Mouse (Mus musculus) G1E (cell line): Measurements from ENCODE around the gene Grm2. TPM values are rescaled to one million over a fixed set of nuclear protein-coding genes. Genes with fewer than 3 reads are reported as not detected.

ENCODE experiments used
- ATAC-seq: 2 replicates; pipeline ENCODE4 v1.8.0; 2016; ENCODE audit warnings: mild to moderate bottlenecking; ENCODE audit not compliant: insufficient number of reproducible peaks, poor library complexity, low FRiP score, severe bottlenecking; ENCODE audit errors: extremely low read depth
- DNase-seq: peaks from one replicate; pipeline ENCODE4 v3.0.0; 2012; ENCODE audit warnings: low spot score
- H3K27me3 ChIP-seq: 2 replicates; pipeline ENCODE4 v1.6.1; 2012; ENCODE audit warnings: mild to moderate bottlenecking, low read length, inconsistent platforms; ENCODE audit not compliant: insufficient read depth
- H3K36me3 ChIP-seq: replicated peaks from 2 replicates; pipeline ENCODE3; 2012; ENCODE audit warnings: mild to moderate bottlenecking, inconsistent platforms
- H3K4me1 ChIP-seq: 2 replicates; pipeline ENCODE4 v1.6.1; 2012; ENCODE audit warnings: low read depth, low read length, inconsistent platforms, mixed read lengths; ENCODE audit not compliant: insufficient read depth
- H3K4me3 ChIP-seq: 2 replicates; pipeline ENCODE4 v1.5.1; 2012; ENCODE audit warnings: low read depth, mild to moderate bottlenecking, inconsistent platforms, low read length, moderate library complexity, mixed read lengths
- H3K9me3 ChIP-seq: replicated peaks from 2 replicates; pipeline ENCODE4 v1.6.1; 2012; ENCODE audit warnings: inconsistent platforms
- CTCF ChIP-seq: IDR thresholded peaks from 2 replicates; pipeline ENCODE4 v1.5.1; 2012; ENCODE audit warnings: low read depth, low read length, inconsistent platforms, mixed read lengths
- GATA1 ChIP-seq: IDR thresholded peaks from 2 replicates; pipeline ENCODE4 v1.6.1; 2012; ENCODE audit warnings: borderline replicate concordance, low read length, inconsistent platforms, mixed read lengths
- GATA2 ChIP-seq: IDR thresholded peaks from 2 replicates; pipeline ENCODE4 v1.6.1; 2012; ENCODE audit warnings: low read depth, low read length, inconsistent platforms, borderline replicate concordance
- POLR2AphosphoS5 ChIP-seq: IDR thresholded peaks from 2 replicates; pipeline ENCODE4 v1.6.1; 2012; ENCODE audit warnings: low read depth, low read length, inconsistent platforms; ENCODE audit not compliant: insufficient replicate concordance
- TAL1 ChIP-seq: conservative IDR thresholded peaks from 2 replicates; pipeline ENCODE4 v1.6.1; 2012; ENCODE audit warnings: low read depth, low read length, inconsistent platforms, mixed read lengths
- polyA plus RNA-seq: library from polyadenylated mRNA; stranded (reverse); fragments of >175 nt; gene quantifications from 2 replicates; pipeline ENCODE4 v1.2.3, GENCODE M21; 2012
- total RNA-seq, 2 experiments: library from RNA; stranded (forward) in 1 of 2; stranded (reverse) in 1 of 2; fragments of 200-1000 nt in 1 of 2; fragments of >200 nt in 1 of 2; fragmentation: Nextera tagmentation in 1 of 2; gene quantifications; 2 replicates each; pipeline ENCODE4 v1.2.3; 2014 to 2017

Gene Grm2
- total and polyA plus RNA-seq, 3 experiments = 0.16 TPM; not detected in 2

DNA sequence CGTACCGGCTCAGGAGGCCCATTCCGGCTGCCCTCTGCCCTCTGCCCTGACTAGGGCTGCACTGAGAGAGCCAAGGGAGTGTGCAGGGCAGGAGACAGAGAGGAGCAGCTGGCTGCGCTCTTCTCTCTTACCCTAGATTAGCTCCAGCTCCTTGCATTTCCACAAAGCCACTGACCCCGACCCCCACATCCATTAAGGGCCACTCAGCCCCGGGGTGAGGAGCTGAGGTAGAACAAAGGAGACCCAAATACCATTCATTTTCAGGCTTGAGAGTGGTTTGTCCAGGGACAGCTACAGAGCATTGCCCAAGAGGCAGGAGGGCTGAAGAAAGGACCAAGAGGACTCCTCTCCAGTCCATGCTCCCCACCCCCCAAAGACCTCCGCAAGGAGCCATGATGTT, 3.6 kb upstream of the Grm2 start:
- TF ChIP-seq TAL1 (no peak), CTCF (no peak), GATA1 (no peak), POLR2AphosphoS5 (no peak), GATA2 (no peak)
- ATAC-seq = no peak
- H3K4me1 ChIP-seq = no peaks in the 10 kb centered on the region
- DNase-seq = no peak
- H3K36me3 ChIP-seq = peaks cover 76% of the 10 kb centered on the region
- H3K4me3 ChIP-seq = no peak overlapping the region
- H3K9me3 ChIP-seq = no peaks in the 10 kb centered on the region
- H3K27me3 ChIP-seq = peaks cover 5% of the 10 kb centered on the region

DNA sequence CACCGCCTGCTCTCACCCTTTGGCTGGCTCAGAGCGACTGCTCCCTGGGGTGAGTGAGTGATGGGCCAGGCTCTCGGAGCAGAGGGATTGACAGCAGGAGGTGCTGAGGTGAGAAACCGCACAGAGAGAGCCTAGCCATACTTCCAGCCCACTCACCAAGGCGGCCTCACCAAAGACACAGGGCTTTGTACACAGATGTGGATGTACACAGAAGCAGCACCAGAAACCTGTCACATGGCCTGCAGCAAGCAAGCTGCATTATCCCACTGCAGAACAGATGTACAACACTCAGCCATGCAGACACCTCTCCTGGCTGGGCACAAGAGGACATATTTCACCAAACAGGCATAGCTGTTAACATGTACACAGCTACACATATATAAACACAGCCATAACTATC, 1.7 kb upstream of the Grm2 start:
- Histone ChIP-seq H3K4me1 (no peaks in the 10 kb centered on the region), H3K27me3 (peaks cover 14% of the 10 kb centered on the region), H3K36me3 (peaks cover 58% of the 10 kb centered on the region), H3K4me3 (no peak overlapping the region), H3K9me3 (no peaks in the 10 kb centered on the region)
- no peak for TF ChIP-seq GATA2
- TF ChIP-seq TAL1 = no peak
- no peak for TF ChIP-seq GATA1
- TF ChIP-seq CTCF = no peak
- TF ChIP-seq POLR2AphosphoS5 = no peak
- ATAC-seq (no peak), DNase-seq (no peak)

DNA sequence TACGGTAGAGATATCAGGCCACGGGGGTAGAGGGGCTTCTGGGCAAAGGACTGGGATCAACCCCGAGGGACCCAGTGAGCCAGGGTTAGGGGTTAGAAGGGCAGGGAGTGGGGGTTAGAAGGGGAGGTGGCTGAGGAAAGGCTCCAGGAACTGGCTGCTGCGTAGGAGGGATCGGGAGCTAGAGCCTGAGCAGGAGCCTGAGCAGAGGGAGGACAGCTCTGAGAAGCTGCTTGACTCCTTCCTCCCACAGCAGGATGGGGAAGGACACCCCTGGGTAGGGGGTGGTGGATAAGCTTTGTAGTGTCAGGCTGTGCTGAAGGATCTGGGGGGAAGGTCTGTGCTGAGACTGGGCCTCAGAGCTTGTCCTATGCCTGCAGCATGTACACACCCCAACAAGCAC, 938 bp upstream of the Grm2 start:
- TF ChIP-seq POLR2AphosphoS5 (no peak), GATA2 (no peak), GATA1 (no peak), TAL1 (no peak), CTCF (no peak)
- DNase-seq (no peak), ATAC-seq (no peak)
- peaks cover 50% of the 10 kb centered on the region for H3K36me3 ChIP-seq
- H3K9me3 ChIP-seq = no peaks in the 10 kb centered on the region
- no peaks in the 10 kb centered on the region for H3K4me1 ChIP-seq
- H3K27me3 ChIP-seq = peaks cover 15% of the 10 kb centered on the region
- H3K4me3 ChIP-seq = no peak overlapping the region

GRCm38 (mm10) chr9:106652720-106653119, 3.2 kb downstream of the Grm2 start:
- no peak for TF ChIP-seq GATA2
- TF ChIP-seq TAL1 = no peak
- TF ChIP-seq GATA1 = no peak
- TF ChIP-seq POLR2AphosphoS5 = no peak
- TF ChIP-seq CTCF = no peak
- ATAC-seq = no peak
- no peak for DNase-seq

GRCm38 (mm10) chr9:106647226-106647625, 8.7 kb downstream of the Grm2 start:
- TF ChIP-seq GATA2 = no peak
- TF ChIP-seq POLR2AphosphoS5 = no peak
- TF ChIP-seq CTCF = no peak
- no peak for TF ChIP-seq GATA1
- TF ChIP-seq TAL1 = no peak
- Histone ChIP-seq H3K36me3 (no peaks in the 10 kb centered on the region), H3K9me3 (no peaks in the 10 kb centered on the region), H3K4me3 (no peak overlapping the region), H3K4me1 (no peaks in the 10 kb centered on the region), H3K27me3 (peaks cover 11% of the 10 kb centered on the region)
- ATAC-seq (no peak), DNase-seq (no peak)

More at GRCm38 (mm10) chr9:106652720-106653119, 3.2 kb downstream of the Grm2 start:
- Histone ChIP-seq H3K9me3 (no peaks in the 10 kb centered on the region), H3K4me1 (no peaks in the 10 kb centered on the region), H3K36me3 (peaks cover 9% of the 10 kb centered on the region), H3K27me3 (peaks cover 15% of the 10 kb centered on the region), H3K4me3 (no peak overlapping the region)

- no peak for DNase-seq
Observed at GRCm38 (mm10) chr9:106645684-106646271, 10.1 kb downstream of the Grm2 start.

More at GRCm38 (mm10) chr9:106645684-106646271, 10.1 kb downstream of the Grm2 start:
- no peaks in the 10 kb centered on the region for H3K9me3 ChIP-seq
- H3K36me3 ChIP-seq = no peaks in the 10 kb centered on the region
- H3K27me3 ChIP-seq = peaks cover 11% of the 10 kb centered on the region
- TF ChIP-seq CTCF (no peak), POLR2AphosphoS5 (no peak), TAL1 (no peak), GATA1 (no peak), GATA2 (no peak)
- H3K4me1 ChIP-seq = no peaks in the 10 kb centered on the region
- H3K4me3 ChIP-seq = no peak overlapping the region
- ATAC-seq = no peak
